Mouse (Mus musculus) ES-E14 (cell line): ENCODE results near the gene Cfap61.

Experiments used
- CHD2 ChIP-seq: IDR thresholded peaks from 2 replicates; pipeline ENCODE4 v1.6.1; 2014; ENCODE audit warnings: mild to moderate bottlenecking, low read depth, low read length, inconsistent platforms
- MAFK ChIP-seq: IDR thresholded peaks from 2 replicates; pipeline ENCODE4 v1.6.1; 2014; ENCODE audit warnings: mild to moderate bottlenecking, low read depth, low read length, inconsistent platforms; ENCODE audit not compliant: insufficient read depth
- ZC3H11A ChIP-seq: IDR thresholded peaks from 2 replicates; pipeline ENCODE4 v1.6.1; 2012; ENCODE audit warnings: low read depth, mild to moderate bottlenecking, inconsistent platforms, low read length, borderline replicate concordance
- ZNF384 ChIP-seq: IDR thresholded peaks from 2 replicates; pipeline ENCODE4 v1.6.1; 2012; ENCODE audit warnings: low read depth, low read length, inconsistent platforms

DNA sequence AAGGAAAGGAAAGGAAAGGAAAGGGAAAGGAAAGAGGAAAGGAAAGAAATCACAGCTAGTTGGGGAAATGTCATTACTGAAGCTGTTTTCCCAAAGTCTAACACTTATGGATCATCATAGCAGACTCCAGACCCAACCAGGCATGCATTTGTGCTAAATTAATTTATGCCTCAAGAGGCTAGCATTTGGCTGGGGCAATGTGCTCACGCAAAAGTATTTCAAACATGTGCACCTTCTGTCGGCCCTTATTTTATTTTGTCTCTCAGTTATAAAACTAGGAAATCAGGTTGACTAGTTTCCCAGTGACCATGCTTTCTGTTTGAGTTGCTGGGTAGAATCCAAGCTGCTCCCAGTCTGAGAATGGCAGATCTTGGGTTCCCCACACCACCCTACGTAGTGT lies 168.0 kb downstream of the Cfap61 start:
- no peak for TF ChIP-seq ZNF384
- TF ChIP-seq MAFK, result no peak
- no peak for TF ChIP-seq CHD2
- TF ChIP-seq ZC3H11A, result no peak
